Mouse (Mus musculus) heart, adult 18-20 months (tissue): Measurements from ENCODE around the gene Ttc7b. TPM values are rescaled to one million over a fixed set of nuclear protein-coding genes. Genes with fewer than 3 reads are reported as not detected.

ENCODE experiments used
- DNase-seq, 2 experiments: peaks; one replicate each; pipeline ENCODE4 v3.0.0; 2021 to 2022; ENCODE audit warnings: mixed read lengths in 1 of 2
- total RNA-seq, 2 experiments: library from RNA; stranded (reverse); gene quantifications; 2 replicates each; pipeline ENCODE4 v1.2.3; 2021

The Ttc7b gene
- total RNA-seq, 2 experiments from 2014 or later, result 74.6 to 79.1 TPM

- no peak for DNase-seq
These were observed 5.3 kb upstream of the Ttc7b start for GRCm38 (mm10) chr12:100525939-100526338.

- peak; percentile 66 to 69 for DNase-seq
These were observed 391 bp downstream of the Ttc7b start for GRCm38 (mm10) chr12:100520077-100520793.

- DNase-seq, result peak in 1 of 2 experiments; percentile 64
These were observed 946 bp downstream of the Ttc7b start for GRCm38 (mm10) chr12:100519684-100520076.

GRCm38 (mm10) chr12:100517371-100517770, 3.3 kb downstream of the Ttc7b start:
- no peak for DNase-seq

GRCm38 (mm10) chr12:100516161-100516838, 4.3 kb downstream of the Ttc7b start:
- DNase-seq, result no peak

- DNase-seq, result no peak
These were observed 5.1 kb downstream of the Ttc7b start for GRCm38 (mm10) chr12:100515493-100515892.

GRCm38 (mm10) chr12:100514611-100515010, 6.0 kb downstream of the Ttc7b start:
- no peak for DNase-seq

- DNase-seq, result no peak
These were observed 7.5 kb downstream of the Ttc7b start for GRCm38 (mm10) chr12:100513131-100513530.

- DNase-seq, result peak; percentile 56 to 68
These were observed 8.0 kb downstream of the Ttc7b start for GRCm38 (mm10) chr12:100512641-100513040.

- DNase-seq, result no peak
These were observed 10.9 kb downstream of the Ttc7b start for GRCm38 (mm10) chr12:100509615-100510282.

GRCm38 (mm10) chr12:100508668-100509067, 12.0 kb downstream of the Ttc7b start:
- peak in 1 of 2 experiments; percentile 70 for DNase-seq

GRCm38 (mm10) chr12:100505484-100505883, 15.1 kb downstream of the Ttc7b start:
- no peak for DNase-seq

- DNase-seq, result no peak
These were observed 16.0 kb downstream of the Ttc7b start for GRCm38 (mm10) chr12:100504585-100504984.

- DNase-seq, result no peak
These were observed 17.0 kb downstream of the Ttc7b start for GRCm38 (mm10) chr12:100503659-100504058.

GRCm38 (mm10) chr12:100502544-100502943, 18.1 kb downstream of the Ttc7b start:
- no peak for DNase-seq

- DNase-seq, result no peak
These were observed 19.4 kb downstream of the Ttc7b start for GRCm38 (mm10) chr12:100501261-100501660.

GRCm38 (mm10) chr12:100499469-100499868, 21.2 kb downstream of the Ttc7b start:
- DNase-seq, result no peak

GRCm38 (mm10) chr12:100498006-100498405, 22.6 kb downstream of the Ttc7b start:
- DNase-seq, result no peak

- DNase-seq, result no peak
These were observed 25.5 kb downstream of the Ttc7b start for GRCm38 (mm10) chr12:100495083-100495482.

GRCm38 (mm10) chr12:100493211-100493610, 27.4 kb downstream of the Ttc7b start:
- no peak for DNase-seq

- DNase-seq, result no peak
These were observed 27.9 kb downstream of the Ttc7b start for GRCm38 (mm10) chr12:100492676-100493075.

GRCm38 (mm10) chr12:100491967-100492611, 28.5 kb downstream of the Ttc7b start:
- DNase-seq, result no peak

- no peak for DNase-seq
These were observed 30.8 kb downstream of the Ttc7b start for GRCm38 (mm10) chr12:100489799-100490198.
